Mouse (Mus musculus): ENCODE measurements around the gene Thbs4. TPM values are rescaled to one million over a fixed set of nuclear protein-coding genes. Genes with fewer than 3 reads are reported as not detected.

Thbs4 gene
- polyA plus RNA-seq (2014; fragmentation: Illumina TruSeq; extraction: RNeasy Lipid Tissue Mini Kit (QIAGEN cat#74804); ENCODE audit: low read depth, low replicate concordance): not detected

GRCm38 (mm10) chr13:92794462-92795214, at the start of gene Thbs4:
Gene Thbs4 (minus strand): TSS chr13:92794818.

Other genes with a start within 250 kb of the Thbs4 start
- 0.34 TPM for gene Spz1, start 218.6 kb downstream of the Thbs4 start, polyA plus RNA-seq (2014; fragmentation: Illumina TruSeq; extraction: RNeasy Lipid Tissue Mini Kit (QIAGEN cat#74804); ENCODE audit: low read depth, low replicate concordance)
- gene Serinc5, start 183.7 kb downstream of the Thbs4 start, polyA plus RNA-seq (2014; fragmentation: Illumina TruSeq; extraction: RNeasy Lipid Tissue Mini Kit (QIAGEN cat#74804); ENCODE audit: low read depth, low replicate concordance): 22.2 TPM
- 12.8 TPM for gene Mtx3, start 49.9 kb upstream of the Thbs4 start, polyA plus RNA-seq (2014; fragmentation: Illumina TruSeq; extraction: RNeasy Lipid Tissue Mini Kit (QIAGEN cat#74804); ENCODE audit: low read depth, low replicate concordance)